Mouse (Mus musculus): ENCODE measurements at regions not wholly inside any gene's neighbourhood (a gene's known extent, or its start where the extent isn't known, plus 50 kb on each side); places are given as distances from the start of the nearest gene placed in this dataset.

DNA sequence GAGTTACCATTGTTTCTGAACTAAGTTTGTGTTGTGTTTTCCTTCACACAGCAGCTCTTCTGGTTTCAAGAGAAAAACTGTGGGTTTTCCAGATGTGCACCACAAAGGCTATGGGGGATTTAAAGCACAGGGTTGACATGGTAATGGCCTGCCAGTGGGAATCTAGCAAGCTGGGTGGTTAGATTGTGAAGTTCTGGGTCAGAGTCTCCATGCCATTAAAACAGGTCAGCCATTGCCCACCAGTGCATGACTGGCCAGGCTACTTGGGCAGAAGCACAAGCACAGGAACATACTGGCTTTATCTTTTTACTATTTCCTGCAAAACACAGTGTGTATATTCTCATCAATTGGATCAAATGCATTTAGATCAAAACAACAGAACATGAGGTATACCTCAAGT, 467.9 kb upstream of the Negr1 start:
- no peak for TF ChIP-seq CTCF (IDR thresholded peaks at IDR 0.05; ENCODE audit: low read depth)
- no peak for TF ChIP-seq EP300 (IDR thresholded peaks at IDR 0.05; ENCODE audit: low read depth)

Data from liver, postnatal 0 days (tissue).